Mouse (Mus musculus): ENCODE data around the gene Celsr3. TPM values are rescaled to one million over a fixed set of nuclear protein-coding genes. Genes with fewer than 3 reads are reported as not detected.

The Celsr3 gene
- polyA plus RNA-seq, 1 experiment from 2014 or later = 0.61 TPM

DNA sequence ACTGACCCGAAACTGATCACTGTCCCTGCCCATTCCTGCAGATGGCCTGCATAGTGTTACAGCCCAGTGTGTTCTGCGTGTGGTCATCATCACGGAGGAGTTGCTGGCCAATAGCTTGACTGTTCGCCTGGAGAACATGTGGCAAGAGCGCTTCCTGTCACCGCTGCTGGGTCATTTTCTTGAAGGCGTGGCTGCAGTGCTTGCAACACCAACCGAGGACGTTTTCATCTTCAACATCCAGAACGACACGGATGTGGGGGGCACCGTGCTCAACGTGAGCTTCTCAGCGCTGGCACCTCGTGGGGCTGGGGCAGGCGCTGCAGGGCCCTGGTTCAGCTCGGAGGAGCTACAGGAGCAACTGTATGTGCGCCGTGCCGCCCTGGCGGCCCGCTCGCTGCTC lies 5.5 kb downstream of the Celsr3 start:
- 6% methylated on average over 23 of the region's 23 CpGs for WGBS

DNA sequence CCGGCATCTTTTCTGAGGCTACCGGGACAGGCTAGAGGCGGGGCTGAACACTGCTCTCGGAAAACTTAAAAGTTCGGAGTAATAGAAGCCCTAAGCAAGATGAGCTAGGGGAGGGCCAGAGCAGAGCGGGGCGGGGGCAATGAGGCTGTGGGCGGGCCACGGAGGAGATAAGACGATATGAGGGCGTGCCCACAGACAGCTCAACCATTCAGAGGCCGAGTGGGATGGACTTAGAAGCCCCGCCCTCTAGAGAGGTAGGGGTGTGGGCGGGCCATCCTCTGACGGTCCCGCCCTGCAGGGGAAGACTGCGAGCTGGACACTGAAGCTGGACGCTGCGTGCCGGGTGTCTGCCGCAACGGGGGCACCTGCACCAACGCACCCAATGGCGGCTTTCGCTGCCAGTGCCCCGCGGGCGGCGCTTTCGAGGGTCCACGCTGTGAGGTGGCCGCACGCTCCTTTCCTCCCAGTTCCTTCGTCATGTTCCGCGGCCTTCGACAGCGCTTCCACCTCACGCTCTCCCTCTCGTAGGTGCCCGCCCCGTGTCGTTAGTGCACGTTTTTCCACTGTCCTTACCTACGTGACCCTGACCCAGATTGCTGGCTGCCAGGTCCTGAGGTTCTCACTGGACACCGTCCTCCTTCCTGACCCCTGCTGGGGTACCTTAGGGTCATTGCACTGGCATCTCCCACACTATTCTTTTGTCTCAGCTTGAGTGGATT lies 6.4 kb downstream of the Celsr3 start:
- ATAC-seq = peak; percentile 99
- no peaks in the 10 kb centered on the region for H3K36me3 ChIP-seq (ENCODE audit: control insufficient read depth, insufficient read depth, low read length)
- peak overlapping the region; percentile 90 for H3K4me2 ChIP-seq (ENCODE audit: low read depth, low read length)
- peaks cover 45% of the 10 kb centered on the region for H3K27me3 ChIP-seq (replicated peaks; ENCODE audit: control insufficient read depth, insufficient read depth, low read length)
- H3K9me3 ChIP-seq (ENCODE audit: control insufficient read depth, low read length) = no peaks in the 10 kb centered on the region
- peaks cover 10% of the 10 kb centered on the region for H3K4me1 ChIP-seq (ENCODE audit: control insufficient read depth, insufficient read depth, low read length)
- peak overlapping the region; percentile 48 for H3K4me3 ChIP-seq (ENCODE audit: low read length)
- H3K9ac ChIP-seq (ENCODE audit: low read depth, low read length) = peak overlapping the region; percentile 43
- 3% methylated on average over 46 of the region's 46 CpGs for WGBS
- H3K27ac ChIP-seq (ENCODE audit: low read length) = no peak overlapping the region

More for the DNA sequence above, 5.5 kb downstream of the Celsr3 start:
- H3K36me3 ChIP-seq (ENCODE audit: control insufficient read depth, insufficient read depth, low read length) = no peaks in the 10 kb centered on the region
- peaks cover 13% of the 10 kb centered on the region for H3K4me1 ChIP-seq (ENCODE audit: control insufficient read depth, insufficient read depth, low read length)
- H3K9me3 ChIP-seq (ENCODE audit: control insufficient read depth, low read length) = no peaks in the 10 kb centered on the region
- peak overlapping the region; percentile 48 for H3K4me3 ChIP-seq (ENCODE audit: low read length)
- no peak overlapping the region for H3K27ac ChIP-seq (ENCODE audit: low read length)
- peak overlapping the region; percentile 2 for H3K9ac ChIP-seq (ENCODE audit: low read depth, low read length)
- H3K27me3 ChIP-seq (replicated peaks; ENCODE audit: control insufficient read depth, insufficient read depth, low read length) = peaks cover 50% of the 10 kb centered on the region
- H3K4me2 ChIP-seq (ENCODE audit: low read depth, low read length) = peak overlapping the region; percentile 90
- ATAC-seq = no peak

DNA sequence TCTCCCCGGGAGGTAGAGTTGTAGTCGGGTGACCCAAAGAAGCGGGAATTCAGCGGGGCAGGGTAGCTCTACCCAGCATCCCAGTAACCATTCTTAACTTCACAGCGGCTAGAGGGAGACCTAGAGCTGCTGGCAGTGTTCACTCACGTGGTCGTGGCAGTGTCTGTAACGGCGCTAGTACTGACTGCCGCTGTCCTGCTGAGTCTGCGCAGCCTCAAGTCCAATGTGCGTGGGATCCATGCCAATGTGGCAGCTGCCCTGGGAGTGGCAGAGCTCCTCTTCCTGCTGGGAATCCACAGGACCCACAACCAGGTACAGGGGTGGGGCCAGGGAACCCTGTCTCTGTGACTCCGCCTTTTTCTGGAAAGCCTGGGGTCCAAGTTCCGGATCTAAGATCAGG lies 16.9 kb downstream of the Celsr3 start:
- Histone ChIP-seq H3K9me3 (ENCODE audit: control insufficient read depth, low read length) (no peaks in the 10 kb centered on the region), H3K27me3 (replicated peaks; ENCODE audit: control insufficient read depth, insufficient read depth, low read length) (peaks cover 8% of the 10 kb centered on the region; the same call in 1 of the 2 replicates), H3K27ac (ENCODE audit: low read length) (no peak overlapping the region), H3K36me3 (ENCODE audit: control insufficient read depth, insufficient read depth, low read length) (no peaks in the 10 kb centered on the region), H3K4me3 (ENCODE audit: low read length) (no peak overlapping the region), H3K9ac (ENCODE audit: low read depth, low read length) (no peak overlapping the region), H3K4me1 (ENCODE audit: control insufficient read depth, insufficient read depth, low read length) (no peaks in the 10 kb centered on the region), H3K4me2 (ENCODE audit: low read depth, low read length) (peak overlapping the region; percentile 29; the same call in 1 of the 2 replicates)
- WGBS = 13% methylated on average over 14 of the region's 14 CpGs
- peak; percentile 66 for ATAC-seq

DNA sequence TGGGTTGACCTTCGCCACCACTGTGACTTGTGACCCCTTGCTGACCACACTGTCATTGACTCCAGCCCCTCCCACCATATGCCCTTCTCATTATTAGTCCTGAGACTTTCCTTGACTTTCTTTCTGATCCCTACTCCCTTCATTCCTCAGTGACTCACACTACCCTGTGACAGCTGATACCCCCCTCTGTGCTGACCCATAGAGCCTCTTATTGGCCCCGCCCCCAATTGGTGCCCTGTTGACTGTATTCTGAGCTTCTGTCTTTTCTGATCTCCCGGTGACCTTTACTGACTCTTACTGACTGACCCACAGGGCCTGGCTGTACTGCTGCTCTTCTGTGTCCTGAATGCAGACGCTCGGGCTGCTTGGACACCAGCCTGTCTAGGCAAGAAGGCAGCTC lies 19.3 kb downstream of the Celsr3 start:
- Histone ChIP-seq H3K36me3 (ENCODE audit: control insufficient read depth, insufficient read depth, low read length) (no peaks in the 10 kb centered on the region), H3K4me3 (ENCODE audit: low read length) (no peak overlapping the region), H3K27me3 (replicated peaks; ENCODE audit: control insufficient read depth, insufficient read depth, low read length) (peaks cover 8% of the 10 kb centered on the region; the same call in 1 of the 2 replicates), H3K27ac (ENCODE audit: low read length) (no peak overlapping the region), H3K4me1 (ENCODE audit: control insufficient read depth, insufficient read depth, low read length) (no peaks in the 10 kb centered on the region), H3K9ac (ENCODE audit: low read depth, low read length) (no peak overlapping the region), H3K4me2 (ENCODE audit: low read depth, low read length) (no peak overlapping the region), H3K9me3 (ENCODE audit: control insufficient read depth, low read length) (no peaks in the 10 kb centered on the region)
- no peak for ATAC-seq
- WGBS = 66% methylated on average over 5 of the region's 5 CpGs

DNA sequence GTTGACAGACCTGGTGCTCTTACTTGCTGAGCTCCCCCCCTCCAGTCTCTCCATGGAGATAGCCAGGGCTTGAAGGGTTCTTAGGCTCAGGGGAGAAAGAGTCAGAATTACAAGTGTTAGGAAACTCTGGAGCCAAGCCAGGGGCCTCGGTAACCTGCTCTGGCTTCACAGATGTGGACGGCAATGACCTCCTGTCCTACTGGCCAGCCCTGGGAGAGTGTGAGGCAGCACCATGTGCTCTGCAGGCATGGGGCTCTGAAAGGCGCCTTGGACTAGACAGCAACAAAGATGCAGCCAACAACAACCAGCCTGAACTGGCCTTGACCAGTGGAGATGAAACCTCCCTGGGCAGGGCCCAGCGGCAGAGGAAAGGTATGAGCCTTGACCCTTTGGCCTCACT lies 21.3 kb downstream of the Celsr3 start:
- 74% methylated on average over 4 of the region's 4 CpGs for WGBS
- no peak overlapping the region for H3K27ac ChIP-seq (ENCODE audit: low read length)
- H3K36me3 ChIP-seq (ENCODE audit: control insufficient read depth, insufficient read depth, low read length) = no peaks in the 10 kb centered on the region
- no peaks in the 10 kb centered on the region for H3K9me3 ChIP-seq (ENCODE audit: control insufficient read depth, low read length)
- H3K4me3 ChIP-seq (ENCODE audit: low read length) = no peak overlapping the region
- no peak overlapping the region for H3K4me2 ChIP-seq (ENCODE audit: low read depth, low read length)
- H3K27me3 ChIP-seq (replicated peaks; ENCODE audit: control insufficient read depth, insufficient read depth, low read length) = peaks cover 5% of the 10 kb centered on the region; the same call in 1 of the 2 replicates
- no peak overlapping the region for H3K9ac ChIP-seq (ENCODE audit: low read depth, low read length)
- ATAC-seq = no peak
- 0 out of 2 replicates have a peak, but pooled peaks cover under 1% of the 10 kb centered on the region for H3K4me1 ChIP-seq (ENCODE audit: control insufficient read depth, insufficient read depth, low read length)

DNA sequence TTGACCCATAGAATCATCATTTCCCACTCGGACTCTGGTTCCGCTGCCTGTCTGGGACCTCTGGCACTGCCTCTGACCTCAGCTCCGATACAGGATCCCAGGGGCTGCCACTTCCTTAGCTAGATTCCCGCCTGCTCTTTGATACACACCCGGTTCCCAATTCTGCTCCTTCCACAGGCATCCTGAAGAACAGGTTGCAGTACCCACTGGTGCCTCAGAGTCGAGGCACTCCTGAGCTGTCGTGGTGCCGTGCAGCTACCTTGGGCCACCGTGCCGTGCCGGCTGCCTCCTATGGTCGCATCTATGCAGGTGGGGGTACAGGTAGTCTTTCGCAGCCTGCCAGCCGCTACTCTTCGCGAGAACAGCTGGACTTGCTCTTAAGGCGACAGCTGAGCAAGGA lies 22.3 kb downstream of the Celsr3 start:
- Histone ChIP-seq H3K4me1 (ENCODE audit: control insufficient read depth, insufficient read depth, low read length) (peaks cover 7% of the 10 kb centered on the region), H3K4me2 (ENCODE audit: low read depth, low read length) (no peak overlapping the region), H3K27ac (ENCODE audit: low read length) (no peak overlapping the region), H3K9me3 (ENCODE audit: control insufficient read depth, low read length) (no peaks in the 10 kb centered on the region), H3K4me3 (ENCODE audit: low read length) (no peak overlapping the region), H3K27me3 (replicated peaks; ENCODE audit: control insufficient read depth, insufficient read depth, low read length) (no peaks in the 10 kb centered on the region), H3K9ac (ENCODE audit: low read depth, low read length) (no peak overlapping the region), H3K36me3 (ENCODE audit: control insufficient read depth, insufficient read depth, low read length) (no peaks in the 10 kb centered on the region)
- WGBS = 71% methylated on average over 17 of the region's 17 CpGs
- ATAC-seq = no peak

DNA sequence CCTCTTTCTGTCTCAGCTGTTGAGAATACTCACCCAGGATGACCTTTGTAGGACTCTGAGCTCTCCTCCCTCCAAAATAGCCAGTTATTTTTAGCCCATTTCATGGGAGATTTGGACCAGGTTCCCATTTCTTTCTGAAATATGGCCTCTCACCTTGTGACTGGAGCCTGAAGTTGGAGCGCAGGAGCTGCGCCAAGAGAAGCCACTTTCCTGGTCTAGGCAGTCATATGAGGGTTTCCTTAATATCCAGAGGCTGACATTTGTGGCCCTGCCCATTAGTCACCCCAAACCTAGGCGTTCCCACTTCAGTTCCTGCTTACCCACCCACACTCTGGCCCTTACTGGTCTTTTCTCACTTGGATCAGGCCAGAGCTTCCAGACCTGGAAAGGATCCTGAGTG lies 26.9 kb downstream of the Celsr3 start, which contains the start of gene Slc26a6:
Gene Slc26a6 (plus strand): TSS at position 308 of the 400 bp plus-strand sequence.
- H3K27ac ChIP-seq (ENCODE audit: low read length) = peak within 1 kb of the TSS; percentile 83
- peak within 1 kb of the TSS; percentile 72 for H3K4me3 ChIP-seq (ENCODE audit: low read length)
- peak within 1 kb of the TSS; percentile 73 for H3K9ac ChIP-seq (ENCODE audit: low read depth, low read length)
- peaks cover 13% of the 10 kb centered on the region for H3K4me1 ChIP-seq (ENCODE audit: control insufficient read depth, insufficient read depth, low read length)
- no peaks in the 10 kb centered on the region for H3K27me3 ChIP-seq (replicated peaks; ENCODE audit: control insufficient read depth, insufficient read depth, low read length)
- no peaks in the 10 kb centered on the region for H3K36me3 ChIP-seq (ENCODE audit: control insufficient read depth, insufficient read depth, low read length)
- peak within 1 kb of the TSS; percentile 81 for H3K4me2 ChIP-seq (ENCODE audit: low read depth, low read length)
- no peaks in the 10 kb centered on the region for H3K9me3 ChIP-seq (ENCODE audit: control insufficient read depth, low read length)
- WGBS = 83% methylated on average over 3 of the region's 3 CpGs
- no peak for ATAC-seq

DNA sequence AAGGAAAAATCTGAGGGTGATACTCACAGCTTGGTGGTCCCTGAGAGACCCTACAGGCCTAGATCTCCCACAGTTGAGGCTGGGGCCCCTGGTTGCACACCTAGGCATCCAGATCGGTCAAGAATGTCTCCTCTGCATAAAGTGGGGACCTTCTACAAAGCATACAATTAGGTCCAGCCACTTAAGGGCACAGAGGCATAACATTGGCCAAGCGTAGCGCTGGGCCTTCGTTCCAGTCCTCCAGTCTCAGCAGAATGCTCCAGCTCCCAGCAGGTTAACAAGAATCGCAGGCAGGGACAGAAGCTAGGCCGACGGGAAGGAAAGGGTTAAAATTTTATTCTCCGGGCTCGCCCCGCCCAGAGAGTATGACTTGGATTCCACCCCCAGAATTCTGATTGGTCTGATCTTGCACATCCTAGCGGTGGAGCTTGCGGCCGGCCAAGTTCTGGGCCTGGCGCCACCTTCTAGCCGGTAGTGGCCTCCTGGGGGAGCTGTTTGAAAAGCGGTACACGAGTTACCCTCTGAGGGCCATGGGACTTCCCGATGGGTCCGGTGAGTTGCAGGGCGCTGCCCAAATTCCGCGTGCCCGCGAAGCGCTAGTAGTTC lies 27.6 kb downstream of the Celsr3 start:
- WGBS = 3% methylated on average over 25 of the region's 25 CpGs
- Histone ChIP-seq H3K9ac (ENCODE audit: low read depth, low read length) (peak overlapping the region; percentile 73), H3K9me3 (ENCODE audit: control insufficient read depth, low read length) (no peaks in the 10 kb centered on the region), H3K4me1 (ENCODE audit: control insufficient read depth, insufficient read depth, low read length) (peaks cover 18% of the 10 kb centered on the region), H3K36me3 (ENCODE audit: control insufficient read depth, insufficient read depth, low read length) (no peaks in the 10 kb centered on the region), H3K27me3 (replicated peaks; ENCODE audit: control insufficient read depth, insufficient read depth, low read length) (no peaks in the 10 kb centered on the region), H3K4me2 (ENCODE audit: low read depth, low read length) (peak overlapping the region; percentile 81), H3K27ac (ENCODE audit: low read length) (peak overlapping the region; percentile 83), H3K4me3 (ENCODE audit: low read length) (peak overlapping the region; percentile 72)
- ATAC-seq = peak; percentile 93

DNA sequence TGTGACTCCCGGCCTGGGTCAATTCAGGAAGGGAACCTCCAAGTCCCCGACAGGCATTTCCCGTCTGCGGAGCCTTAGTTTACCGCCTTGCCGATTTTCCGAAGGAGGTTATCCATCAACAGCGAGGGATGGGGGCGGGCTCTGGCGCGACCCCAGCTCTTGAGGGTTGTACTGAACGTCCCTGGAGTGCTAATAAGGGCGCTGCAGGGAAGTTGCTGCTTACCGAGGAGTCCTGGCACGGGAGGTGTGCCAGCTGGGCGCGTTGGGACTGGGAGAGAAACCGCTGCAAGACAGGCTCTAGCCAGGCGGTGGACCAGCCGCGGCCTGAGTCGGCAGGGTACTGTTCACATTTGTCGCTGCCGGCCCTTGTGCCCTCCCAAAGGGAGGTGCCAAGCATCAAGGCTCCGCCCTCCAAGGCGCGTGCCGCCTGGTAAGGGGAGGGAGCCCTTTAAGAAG lies 28.1 kb downstream of the Celsr3 start:
- under 1% methylated on average over 28 of the region's 28 CpGs for WGBS
- ATAC-seq = peak; percentile 87
- H3K36me3 ChIP-seq (ENCODE audit: control insufficient read depth, insufficient read depth, low read length) = no peaks in the 10 kb centered on the region
- H3K4me2 ChIP-seq (ENCODE audit: low read depth, low read length) = peak overlapping the region; percentile 81
- H3K9ac ChIP-seq (ENCODE audit: low read depth, low read length) = peak overlapping the region; percentile 73
- peaks cover 18% of the 10 kb centered on the region for H3K4me1 ChIP-seq (ENCODE audit: control insufficient read depth, insufficient read depth, low read length)
- H3K27ac ChIP-seq (ENCODE audit: low read length) = peak overlapping the region; percentile 83
- H3K9me3 ChIP-seq (ENCODE audit: control insufficient read depth, low read length) = no peaks in the 10 kb centered on the region
- H3K4me3 ChIP-seq (ENCODE audit: low read length) = peak overlapping the region; percentile 72
- H3K27me3 ChIP-seq (replicated peaks; ENCODE audit: control insufficient read depth, insufficient read depth, low read length) = no peaks in the 10 kb centered on the region

All from intestine, embryonic 16.5 days (tissue).